Mouse (Mus musculus): ENCODE results near the gene Ypel2. TPM values are rescaled to one million over a fixed set of nuclear protein-coding genes. Genes with fewer than 3 reads are reported as not detected.

Gene Ypel2
- polyA plus RNA-seq, 1 experiment, result 4.7 TPM

DNA sequence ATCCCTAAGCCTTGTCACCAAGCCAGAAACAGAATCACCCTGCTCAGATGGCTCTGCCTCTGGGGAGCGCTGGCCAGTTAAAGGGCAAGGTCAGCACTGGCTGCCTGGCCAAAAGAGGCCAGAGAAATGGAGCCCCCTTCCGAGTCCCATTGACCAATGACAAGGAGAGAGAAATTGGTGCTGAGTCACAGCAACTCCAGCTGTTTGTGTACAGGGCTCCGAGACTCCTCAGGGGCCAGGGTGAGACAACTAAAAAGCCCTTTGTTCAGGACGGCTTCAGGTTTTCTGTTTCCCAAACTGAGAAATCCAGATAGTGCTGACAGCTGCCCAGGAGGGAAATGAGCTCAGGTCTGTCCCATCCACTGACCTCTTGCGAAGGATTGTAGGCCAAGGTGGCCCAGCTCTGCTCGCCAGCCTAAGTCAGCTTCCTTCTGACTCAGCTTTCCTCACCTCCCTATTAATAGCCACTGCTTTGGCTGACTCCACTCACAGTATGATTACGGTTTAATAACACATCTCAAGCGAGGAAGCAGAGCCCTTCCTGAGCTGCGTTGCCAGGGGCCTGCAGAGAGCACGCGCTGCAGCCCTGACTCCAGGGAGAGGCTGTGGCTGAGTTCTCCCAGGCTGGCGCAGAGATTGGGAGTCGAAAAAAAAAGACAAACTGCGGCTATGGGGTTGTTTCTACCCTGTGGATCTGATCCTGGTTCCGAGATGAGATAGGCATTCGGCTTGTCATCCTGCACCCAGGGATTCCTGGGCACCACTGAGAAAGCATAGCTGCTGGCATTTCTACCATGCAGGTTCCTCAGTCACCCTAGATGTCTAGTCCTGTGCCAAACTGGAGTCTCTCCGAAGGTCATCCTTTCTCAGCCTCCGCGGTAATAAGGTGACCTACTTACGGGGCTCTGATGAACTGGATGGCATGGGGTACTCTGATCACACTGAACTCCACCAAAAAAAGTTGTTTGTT, 73.1 kb downstream of the Ypel2 start:
- Histone ChIP-seq H3K4me3 (replicated peaks; ENCODE audit: control insufficient read depth, low read depth, low read length) (no peak overlapping the region), H3K4me1 (ENCODE audit: control insufficient read depth, insufficient read depth, low read length) (peaks cover 2% of the 10 kb centered on the region), H3K27ac (ENCODE audit: control insufficient read depth, insufficient read depth, low read depth, low read length, poor library complexity) (no peak overlapping the region)
- TF ChIP-seq CTCF (IDR thresholded peaks at IDR 0.05; ENCODE audit: control insufficient read depth, insufficient read depth, low read length) (no peak), POLR2A (IDR thresholded peaks at IDR 0.05; ENCODE audit: borderline replicate concordance, control insufficient read depth, low read depth, low read length) (no peak)
- 55% methylated on average over 20 of the region's 20 CpGs for WGBS

GRCm38 (mm10) chr11:86919468-86919867, 74.0 kb downstream of the Ypel2 start:
- Histone ChIP-seq H3K27ac (ENCODE audit: control insufficient read depth, insufficient read depth, low read depth, low read length, poor library complexity) (no peak overlapping the region), H3K4me3 (replicated peaks; ENCODE audit: control insufficient read depth, low read depth, low read length) (no peak overlapping the region), H3K4me1 (ENCODE audit: control insufficient read depth, insufficient read depth, low read length) (peaks cover 2% of the 10 kb centered on the region; the same call in 1 of the 2 replicates)
- no peak for TF ChIP-seq POLR2A (IDR thresholded peaks at IDR 0.05; ENCODE audit: borderline replicate concordance, control insufficient read depth, low read depth, low read length)
- no peak for TF ChIP-seq CTCF (IDR thresholded peaks at IDR 0.05; ENCODE audit: control insufficient read depth, insufficient read depth, low read length)
- WGBS, result 83% methylated on average over 7 of the region's 7 CpGs

DNA sequence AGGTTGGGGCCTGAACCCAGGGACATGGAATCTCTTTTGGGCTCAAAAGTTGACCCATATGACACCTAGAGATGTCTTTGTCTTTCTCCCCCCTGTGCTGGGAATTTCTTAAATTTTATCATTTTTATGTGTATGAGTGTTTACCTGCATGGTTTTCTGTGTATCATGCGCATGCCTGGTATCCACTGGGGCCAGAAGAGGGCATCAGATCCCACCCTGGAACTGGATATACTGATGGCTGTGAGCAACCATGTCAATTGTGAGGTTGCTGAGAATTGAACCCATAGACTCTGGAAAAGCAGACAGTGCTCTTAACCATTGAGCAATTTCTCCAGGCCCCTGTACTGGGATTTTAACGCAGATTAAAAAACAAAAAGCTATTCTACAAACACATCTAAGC, 76.0 kb downstream of the Ypel2 start:
- Histone ChIP-seq H3K27ac (ENCODE audit: control insufficient read depth, insufficient read depth, low read depth, low read length, poor library complexity) (no peak overlapping the region), H3K4me3 (replicated peaks; ENCODE audit: control insufficient read depth, low read depth, low read length) (no peak overlapping the region), H3K4me1 (ENCODE audit: control insufficient read depth, insufficient read depth, low read length) (peaks cover 4% of the 10 kb centered on the region)
- 87% methylated on average over 2 of the region's 2 CpGs for WGBS
- no peak for TF ChIP-seq CTCF (IDR thresholded peaks at IDR 0.05; ENCODE audit: control insufficient read depth, insufficient read depth, low read length)
- TF ChIP-seq POLR2A (IDR thresholded peaks at IDR 0.05; ENCODE audit: borderline replicate concordance, control insufficient read depth, low read depth, low read length), result no peak

- TF ChIP-seq POLR2A (IDR thresholded peaks at IDR 0.05; ENCODE audit: borderline replicate concordance, control insufficient read depth, low read depth, low read length) (no peak), CTCF (IDR thresholded peaks at IDR 0.05; ENCODE audit: control insufficient read depth, insufficient read depth, low read length) (no peak)
- Histone ChIP-seq H3K4me3 (replicated peaks; ENCODE audit: control insufficient read depth, low read depth, low read length) (no peak overlapping the region), H3K27ac (ENCODE audit: control insufficient read depth, insufficient read depth, low read depth, low read length, poor library complexity) (no peak overlapping the region), H3K4me1 (ENCODE audit: control insufficient read depth, insufficient read depth, low read length) (peaks cover 4% of the 10 kb centered on the region)
- 78% methylated on average over 8 of the region's 8 CpGs for WGBS
These were observed 76.8 kb downstream of the Ypel2 start for GRCm38 (mm10) chr11:86916596-86917249.

GRCm38 (mm10) chr11:86914329-86914728, 79.2 kb downstream of the Ypel2 start:
- 66% methylated on average over 9 of the region's 9 CpGs for WGBS
- H3K4me1 ChIP-seq (ENCODE audit: control insufficient read depth, insufficient read depth, low read length), result peaks cover 4% of the 10 kb centered on the region

DNA sequence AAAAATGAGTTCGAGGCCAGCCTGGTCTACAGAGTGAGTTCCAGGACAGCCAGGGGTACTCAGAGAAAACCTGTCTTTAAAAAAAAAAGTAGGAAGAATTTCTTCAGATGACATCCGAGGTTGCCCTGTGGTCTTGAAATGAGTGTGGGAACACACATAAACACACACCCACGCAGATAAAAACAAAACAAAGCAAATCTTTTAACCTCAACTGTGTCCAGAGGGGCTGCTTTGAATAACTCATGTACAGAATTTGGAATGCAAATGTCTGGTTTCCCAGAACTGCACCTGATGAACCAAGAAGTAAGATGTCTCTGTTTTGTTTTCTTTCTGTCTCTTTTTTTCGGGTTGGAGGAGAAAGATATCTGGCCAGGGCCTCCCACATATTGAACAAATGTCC, 83.3 kb downstream of the Ypel2 start:
- no peak overlapping the region for H3K4me3 ChIP-seq (replicated peaks; ENCODE audit: control insufficient read depth, low read depth, low read length)
- WGBS, result 58% methylated on average over 4 of the region's 4 CpGs
- peaks cover 3% of the 10 kb centered on the region for H3K4me1 ChIP-seq (ENCODE audit: control insufficient read depth, insufficient read depth, low read length)

More at GRCm38 (mm10) chr11:86914329-86914728, 79.2 kb downstream of the Ypel2 start:
- no peak overlapping the region for H3K27ac ChIP-seq (ENCODE audit: control insufficient read depth, insufficient read depth, low read depth, low read length, poor library complexity)
- TF ChIP-seq CTCF (IDR thresholded peaks at IDR 0.05; ENCODE audit: control insufficient read depth, insufficient read depth, low read length), result no peak
- TF ChIP-seq POLR2A (IDR thresholded peaks at IDR 0.05; ENCODE audit: borderline replicate concordance, control insufficient read depth, low read depth, low read length), result no peak
- H3K4me3 ChIP-seq (replicated peaks; ENCODE audit: control insufficient read depth, low read depth, low read length), result no peak overlapping the region

GRCm38 (mm10) chr11:86909028-86909427, 84.5 kb downstream of the Ypel2 start:
- WGBS, result 59% methylated on average over 6 of the region's 6 CpGs

More for the DNA sequence above, 83.3 kb downstream of the Ypel2 start:
- H3K27ac ChIP-seq (ENCODE audit: control insufficient read depth, insufficient read depth, low read depth, low read length, poor library complexity), result no peak overlapping the region
- TF ChIP-seq POLR2A (IDR thresholded peaks at IDR 0.05; ENCODE audit: borderline replicate concordance, control insufficient read depth, low read depth, low read length) (no peak), CTCF (IDR thresholded peaks at IDR 0.05; ENCODE audit: control insufficient read depth, insufficient read depth, low read length) (no peak)

More at GRCm38 (mm10) chr11:86909028-86909427, 84.5 kb downstream of the Ypel2 start:
- 0 out of 2 replicates have a peak, but pooled peaks cover 1% of the 10 kb centered on the region for H3K4me1 ChIP-seq (ENCODE audit: control insufficient read depth, insufficient read depth, low read length)
- no peak for TF ChIP-seq CTCF (IDR thresholded peaks at IDR 0.05; ENCODE audit: control insufficient read depth, insufficient read depth, low read length)
- no peak for TF ChIP-seq POLR2A (IDR thresholded peaks at IDR 0.05; ENCODE audit: borderline replicate concordance, control insufficient read depth, low read depth, low read length)
- no peak overlapping the region for H3K27ac ChIP-seq (ENCODE audit: control insufficient read depth, insufficient read depth, low read depth, low read length, poor library complexity)
- H3K4me3 ChIP-seq (replicated peaks; ENCODE audit: control insufficient read depth, low read depth, low read length), result no peak overlapping the region
